Mouse (Mus musculus): ENCODE results near the gene Gnb1l. TPM values are rescaled to one million over a fixed set of nuclear protein-coding genes. Genes with fewer than 3 reads are reported as not detected.
A peak's percentile ranks its signal among the peaks of the same experiment; 100 is the strongest.

Gene Gnb1l
- polyA plus RNA-seq, 2 experiments from 2014 or later: 15.4 to 21.4 TPM

DNA sequence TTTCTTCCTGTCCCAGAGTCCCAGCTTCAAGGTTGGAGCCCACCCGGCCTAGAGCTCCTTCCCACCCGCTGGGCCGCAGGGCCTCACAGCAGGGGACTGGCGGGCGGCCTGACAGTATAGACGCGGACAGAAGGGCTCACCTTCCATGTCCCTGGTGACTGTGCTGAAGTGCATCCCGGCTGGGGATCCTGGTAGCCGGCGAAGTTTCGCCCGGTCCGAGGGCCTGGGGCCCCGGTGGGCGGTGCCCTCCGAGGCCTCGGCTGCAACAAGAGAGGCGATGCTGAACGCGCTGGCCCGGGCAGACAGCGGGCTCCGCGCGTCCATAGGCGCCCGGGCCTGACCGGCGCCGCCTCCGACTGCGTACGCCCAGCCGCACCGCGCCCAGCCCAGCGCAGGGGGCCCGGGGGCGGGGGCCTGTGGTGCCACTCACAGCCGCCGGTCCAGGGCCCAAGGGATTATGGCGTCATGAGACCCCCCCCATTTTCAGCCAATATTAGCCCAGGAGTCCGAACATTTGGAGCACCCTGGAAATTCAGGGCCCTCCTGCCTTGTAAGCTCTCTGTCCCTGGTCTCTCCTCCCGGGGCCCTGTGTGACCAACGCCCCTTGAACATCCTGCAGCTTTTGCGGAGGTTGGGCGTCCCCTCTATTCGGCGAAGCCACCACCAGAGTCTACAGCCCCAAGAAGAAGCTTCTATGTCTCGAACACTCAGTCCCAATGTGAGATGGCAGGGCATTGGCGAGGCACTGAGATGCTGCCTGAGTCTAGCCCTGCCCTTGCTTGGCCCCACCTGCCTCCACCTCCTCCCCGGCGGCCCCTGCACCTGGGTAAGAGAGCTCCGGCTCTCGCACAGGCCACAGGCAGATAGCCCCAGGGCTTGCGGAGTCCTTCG, 89.6 kb downstream of the Gnb1l start:
- no peak for ATAC-seq

DNA sequence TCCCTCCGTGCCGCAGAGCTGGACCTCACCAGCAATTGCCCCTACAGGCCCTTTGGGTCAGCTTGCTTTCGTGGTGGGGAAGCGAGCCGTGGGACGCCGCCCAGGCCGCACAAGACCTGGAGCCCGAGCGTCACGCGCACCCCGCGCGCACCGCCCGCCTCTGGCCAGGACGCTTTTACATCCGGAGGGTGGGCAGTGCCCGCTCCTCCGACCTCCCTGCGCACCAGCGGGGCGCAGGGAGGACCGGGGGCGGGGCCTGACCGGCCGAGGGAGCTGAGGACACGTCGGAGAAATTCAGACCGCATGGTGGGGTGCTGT, 90.2 kb downstream of the Gnb1l start:
- ATAC-seq: no peak

DNA sequence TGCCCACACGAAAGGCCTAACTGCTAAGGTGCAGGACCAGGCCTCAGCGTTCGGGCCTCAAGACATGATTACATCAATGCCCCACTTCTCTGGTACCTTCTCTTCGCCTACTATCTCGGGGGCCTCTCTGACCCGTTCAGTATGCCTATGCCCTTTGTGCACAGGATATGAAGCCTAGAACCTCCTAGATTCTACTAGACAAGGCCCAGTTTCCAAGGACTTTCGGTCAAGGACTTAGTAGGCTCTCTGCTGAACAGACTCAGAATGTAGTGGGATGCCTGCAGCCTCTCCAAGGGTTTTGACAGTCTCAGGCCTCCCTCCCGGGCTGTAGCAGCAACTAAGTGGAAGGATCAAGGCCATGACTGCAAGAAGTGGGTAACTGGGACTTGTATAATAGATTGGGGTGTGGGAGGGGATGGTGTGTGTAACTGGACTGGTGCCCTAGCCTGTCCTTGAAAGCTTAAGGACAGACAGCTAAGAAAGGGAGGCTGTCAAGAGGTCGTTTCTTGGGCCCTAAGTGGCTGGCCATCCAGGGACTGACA, 90.6 kb downstream of the Gnb1l start:
- no peak for ATAC-seq

DNA sequence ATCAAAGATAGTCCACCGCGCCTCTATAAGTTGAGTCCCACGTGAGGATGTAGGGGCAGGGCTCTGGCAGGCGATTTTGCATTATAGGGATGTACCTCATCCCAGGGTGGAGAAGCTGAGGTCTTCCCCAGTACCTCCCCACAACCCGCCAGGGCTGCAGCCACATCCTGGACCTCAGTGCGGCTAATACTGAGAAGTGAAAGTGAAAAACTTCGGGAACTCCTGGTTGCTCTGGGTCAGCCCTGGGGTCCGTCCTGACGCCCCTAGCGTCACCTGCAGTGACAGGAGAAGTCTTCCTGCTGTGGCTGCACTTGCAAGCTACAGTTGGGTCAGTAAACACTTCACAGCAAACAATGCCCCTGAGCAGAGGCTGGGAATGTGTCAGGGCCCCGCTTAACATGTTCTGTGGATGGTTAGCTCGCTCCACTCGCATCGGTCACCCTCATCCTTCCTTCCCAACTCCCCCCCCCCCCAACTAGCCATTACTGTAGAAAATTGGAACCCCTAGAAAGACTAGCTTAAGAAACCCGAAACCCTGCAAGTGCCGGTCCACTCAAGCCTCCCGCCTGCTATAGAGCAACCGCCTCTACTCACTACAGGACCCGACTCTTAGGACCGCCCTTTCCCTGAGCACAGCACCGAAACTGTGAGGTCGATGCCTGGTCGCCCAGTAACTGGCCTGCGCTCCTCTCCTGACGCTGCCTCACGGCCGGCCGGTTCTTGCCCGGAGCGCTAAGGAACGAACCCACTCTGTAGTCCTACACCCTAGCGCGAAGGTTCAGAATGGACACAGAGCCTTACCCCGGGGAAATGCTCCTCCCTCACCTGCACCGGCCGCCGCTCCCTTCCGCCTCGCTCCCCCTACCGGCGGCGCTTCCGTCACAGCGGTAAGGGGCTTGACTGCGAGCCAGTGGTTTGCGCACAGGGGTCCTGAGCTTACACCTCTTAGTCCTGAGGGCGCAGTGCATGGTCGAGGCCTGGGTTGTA, 91.6 kb downstream of the Gnb1l start, which contains the start of gene Tbx1:
Gene Tbx1 (minus strand): TSS at position 868 of the 987 bp plus-strand sequence.
- ATAC-seq: peak; percentile 80

DNA sequence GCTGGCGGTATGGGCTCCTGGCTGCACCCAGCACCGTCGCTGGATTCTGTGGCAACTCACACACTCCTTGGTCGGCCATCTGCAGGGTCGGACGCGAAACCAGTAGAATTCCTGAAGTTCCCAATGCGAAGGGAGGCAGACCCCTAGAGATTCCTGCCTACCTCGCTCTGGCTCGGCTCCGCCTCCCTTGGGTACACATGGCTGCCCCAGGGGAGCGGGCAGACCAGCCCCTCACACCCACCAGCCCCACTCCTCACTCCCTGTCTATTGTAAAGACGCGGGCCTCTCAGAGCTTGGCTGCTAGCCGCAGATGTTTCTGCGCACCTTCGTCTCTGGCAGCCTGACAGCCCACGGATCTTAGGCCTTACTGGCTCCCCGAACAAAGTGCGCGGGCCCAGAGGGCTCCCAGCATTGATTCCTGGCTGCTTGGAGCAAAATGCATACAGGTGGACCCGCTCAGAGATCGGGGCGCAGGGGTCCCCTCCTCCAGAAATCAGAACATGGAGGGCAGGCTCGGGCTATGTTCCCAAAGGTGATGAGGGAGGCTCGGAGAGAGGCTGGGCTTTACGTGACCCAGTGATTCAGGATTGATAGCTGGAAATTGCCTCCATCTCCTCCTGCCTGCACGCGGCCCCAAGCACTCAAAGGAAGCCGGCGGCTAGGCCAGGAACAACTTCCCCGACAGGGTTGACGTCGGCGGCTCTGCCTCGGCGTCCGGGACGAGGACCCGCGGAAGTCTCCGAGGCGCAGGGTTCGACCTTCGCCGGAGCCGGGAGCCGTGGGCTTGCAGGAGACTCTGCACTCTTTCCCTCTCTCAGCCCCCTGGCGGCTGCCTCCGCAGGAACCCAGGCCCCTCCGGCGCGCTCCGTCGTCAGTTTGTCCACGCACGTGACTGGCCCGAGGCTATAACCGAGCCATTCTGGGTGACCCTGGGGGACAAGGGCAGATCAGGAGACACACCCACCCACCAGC, 92.8 kb downstream of the Gnb1l start:
- no peak for ATAC-seq

DNA sequence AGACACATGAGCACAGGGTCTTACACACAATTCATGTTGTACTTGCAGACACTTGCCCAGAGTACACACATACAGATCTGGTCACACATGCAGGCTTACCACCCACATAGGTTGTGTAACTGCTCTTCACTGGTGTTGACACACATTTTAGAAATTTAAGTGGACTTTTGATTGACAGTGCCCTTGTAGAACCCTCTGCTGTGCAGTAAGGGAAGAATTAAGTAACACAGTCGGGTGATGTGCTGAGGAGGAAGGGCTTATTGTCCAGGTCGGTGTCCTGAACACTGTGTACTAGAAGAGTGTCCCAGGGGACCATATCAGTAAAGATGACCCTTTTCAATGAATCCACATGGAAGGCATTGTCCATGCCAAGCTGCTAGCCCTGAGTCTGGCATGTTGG, 95.4 kb downstream of the Gnb1l start:
- ATAC-seq: no peak

DNA sequence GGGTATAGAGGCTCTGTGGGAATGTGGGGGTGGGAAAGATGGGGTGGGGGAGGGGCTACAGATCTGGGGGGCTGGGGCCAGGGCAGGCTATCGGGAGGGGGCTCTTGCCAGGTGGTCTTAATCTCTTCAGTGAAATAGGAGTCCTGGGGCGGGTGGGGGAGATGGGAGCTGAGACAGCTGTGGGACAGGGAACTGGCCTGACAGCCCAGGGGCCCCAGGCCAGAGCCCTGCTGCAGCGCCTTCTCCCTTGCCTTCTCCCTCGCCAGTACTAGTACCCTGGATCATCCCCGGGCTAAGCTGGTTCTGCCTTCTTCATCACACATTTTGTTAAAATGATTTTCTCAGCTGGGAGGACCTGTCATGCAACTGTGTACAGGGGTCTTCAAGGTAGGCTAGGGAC, 97.7 kb downstream of the Gnb1l start:
- no peak for ATAC-seq

DNA sequence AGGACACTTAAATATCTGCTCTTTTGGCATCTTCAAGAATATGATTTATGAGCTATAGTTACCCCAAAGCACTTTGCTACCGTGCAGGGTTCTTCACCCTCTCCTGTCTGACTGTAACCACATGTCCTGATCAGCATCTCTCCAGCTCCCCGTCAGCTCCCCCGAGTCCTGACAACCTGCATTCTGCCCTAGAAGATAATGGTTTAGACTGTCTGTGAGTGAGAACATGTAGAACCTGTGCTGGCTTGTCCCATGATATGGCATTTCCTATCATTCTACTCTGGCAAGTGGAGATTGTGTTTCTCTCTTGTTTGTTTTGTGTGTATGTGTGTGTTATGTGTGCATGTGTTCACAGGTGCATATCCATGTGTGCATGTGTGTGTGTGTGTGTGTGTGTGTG, 99.5 kb downstream of the Gnb1l start:
- no peak for ATAC-seq

DNA sequence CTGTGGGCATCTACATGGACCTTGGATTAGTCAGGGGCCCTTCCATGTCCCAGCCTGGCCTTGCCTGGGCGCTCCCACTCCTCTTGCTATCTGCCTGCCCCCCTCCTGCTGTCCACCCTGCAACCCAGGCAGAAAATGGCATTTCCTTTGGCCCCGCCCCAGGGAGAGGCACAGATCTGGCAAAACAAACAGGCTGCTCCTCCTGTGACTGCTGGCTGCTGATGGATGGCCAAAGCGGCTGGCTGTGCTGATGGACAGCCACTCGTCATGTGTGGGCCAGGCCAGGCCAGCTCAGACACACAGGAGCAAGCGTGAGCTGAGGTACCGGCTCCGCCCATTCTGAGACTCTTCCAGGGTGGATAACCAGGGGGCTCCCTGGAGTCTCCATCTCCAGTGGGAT, 102.9 kb downstream of the Gnb1l start:
- no peak for ATAC-seq

DNA sequence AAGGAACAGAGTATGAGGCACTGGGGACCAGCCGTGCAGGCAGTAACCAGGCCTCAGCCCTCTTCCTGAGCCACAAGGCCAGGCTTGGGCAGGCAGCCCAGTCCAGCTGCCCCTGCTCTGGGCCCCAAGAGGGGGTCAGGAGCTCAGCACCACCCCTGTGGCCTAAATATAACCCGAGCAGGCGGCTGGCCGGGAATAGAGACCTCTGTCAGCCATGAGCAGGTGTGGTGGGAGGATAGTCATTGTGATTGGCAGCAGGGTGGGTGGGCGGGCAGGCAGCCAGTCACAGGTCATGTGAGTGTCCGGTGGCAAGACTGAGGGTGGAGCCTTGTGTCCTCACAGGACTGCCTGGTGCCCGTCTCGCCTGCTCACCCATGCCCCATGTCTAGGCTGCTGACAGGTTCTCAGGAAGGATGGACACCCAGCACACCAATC, 105.8 kb downstream of the Gnb1l start:
- no peak for ATAC-seq

DNA sequence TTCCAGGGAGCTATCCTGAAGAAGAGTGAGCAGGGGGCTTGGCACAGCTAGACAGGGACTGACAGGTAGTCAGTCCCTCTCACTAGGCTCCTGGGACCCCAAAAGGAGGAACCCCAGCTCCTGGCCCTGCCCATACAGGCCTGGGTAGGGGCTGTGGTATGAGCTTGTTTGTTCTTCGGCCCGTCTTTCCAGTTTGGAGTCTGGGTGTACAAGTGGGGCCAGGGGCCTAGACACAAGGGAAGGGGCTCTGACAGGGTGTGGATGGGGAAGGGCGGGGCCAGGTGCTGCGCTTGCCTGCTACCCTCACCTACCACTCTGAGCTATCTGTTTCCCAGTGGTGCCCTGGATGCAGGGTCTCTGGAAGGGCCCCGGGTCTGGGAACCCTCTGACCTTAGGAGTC, 107.2 kb downstream of the Gnb1l start:
- ATAC-seq: no peak

DNA sequence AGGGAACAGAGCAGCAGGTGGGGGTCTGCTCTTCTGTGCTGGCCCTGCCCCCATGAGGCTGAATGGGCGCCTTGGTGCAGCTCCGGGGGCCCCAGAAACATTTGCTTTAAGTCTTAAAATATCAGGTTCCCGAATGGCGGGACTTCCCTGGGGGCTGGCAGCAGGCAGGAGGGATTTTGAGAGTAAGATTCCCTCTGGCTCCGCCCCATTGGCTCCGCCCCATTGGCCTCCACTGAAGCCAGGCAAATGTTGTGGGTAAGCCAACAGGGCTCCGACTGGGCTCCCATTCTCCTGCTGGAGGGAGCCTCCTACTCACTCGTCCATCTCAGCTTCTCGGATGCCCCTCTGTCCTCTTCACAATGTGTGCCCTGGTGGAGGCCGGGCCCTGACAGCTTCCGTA, 109.7 kb downstream of the Gnb1l start:
- no peak for ATAC-seq

DNA sequence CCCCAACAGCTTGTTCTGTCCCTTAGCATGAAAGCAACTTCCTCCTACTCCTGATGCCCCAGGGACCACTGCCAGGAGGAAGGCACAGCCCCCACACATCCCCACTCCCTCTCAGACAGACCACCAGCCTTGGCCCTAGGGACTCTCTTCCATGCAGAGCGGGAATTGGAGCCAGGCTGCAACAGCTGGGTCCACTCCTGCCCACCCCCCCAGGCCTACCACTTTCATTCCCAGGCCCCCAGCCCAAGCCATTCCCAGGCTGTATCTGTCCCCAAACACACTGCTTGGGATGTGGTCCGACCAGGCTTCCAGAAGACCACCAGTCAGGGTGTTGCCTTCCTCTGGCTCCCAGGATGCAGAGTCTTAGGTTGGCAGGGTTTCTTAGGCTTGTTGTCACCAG, 110.6 kb downstream of the Gnb1l start:
- ATAC-seq: no peak

DNA sequence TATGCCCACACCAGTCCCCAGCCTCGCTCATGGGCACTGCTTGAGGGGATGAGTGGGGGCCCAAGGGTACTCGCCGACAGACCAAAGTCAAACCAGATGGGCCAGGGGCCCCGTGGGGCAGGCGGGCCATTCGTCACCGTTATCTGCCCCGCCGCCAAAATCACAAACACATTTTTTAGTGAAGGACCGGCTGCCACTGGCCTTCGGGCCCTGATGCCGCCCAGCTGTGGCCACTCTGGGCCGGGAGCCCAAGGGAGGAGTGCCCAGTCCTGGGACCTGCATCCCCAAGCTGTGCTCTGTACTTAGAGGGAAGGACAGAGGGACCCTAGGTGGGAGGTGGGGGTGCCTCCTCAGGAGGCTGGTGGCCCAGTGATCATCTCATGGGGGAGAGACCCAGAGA, 113.2 kb downstream of the Gnb1l start:
- ATAC-seq: no peak

DNA sequence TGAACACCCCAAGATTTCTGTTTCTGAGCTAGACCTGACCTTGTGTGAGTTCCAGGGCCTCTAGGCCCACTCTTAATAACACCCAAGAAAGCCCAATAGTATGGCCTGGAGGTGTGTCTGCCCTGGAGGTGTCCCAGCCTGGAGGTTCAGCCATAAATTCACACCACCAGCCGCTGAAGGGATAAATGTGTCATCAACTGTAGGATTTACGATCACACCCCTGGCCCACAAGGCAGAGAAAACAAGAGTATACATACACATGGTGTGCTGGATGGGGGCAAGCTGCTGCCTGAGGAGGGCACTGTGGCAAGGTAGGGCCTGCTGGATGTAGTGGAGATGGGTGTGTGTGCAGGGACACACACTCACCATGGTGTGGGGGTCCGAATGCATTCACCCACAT, 114.8 kb downstream of the Gnb1l start:
- ATAC-seq: no peak

Other genes starting within 250 kb of the Gnb1l start
- gene Ranbp1, start 250.0 kb upstream of the Gnb1l start, polyA plus RNA-seq (2017; shearing (Covaris generic)): 100 to 1,000 TPM; 122 to 138 TPM
- gene Gm49776, start 240.4 kb upstream of the Gnb1l start, polyA plus RNA-seq (2017; shearing (Covaris generic)): not detected
- 10 to 100 TPM; 21.1 to 25.9 TPM for gene Dgcr8, start 209.5 kb upstream of the Gnb1l start, polyA plus RNA-seq (2017; shearing (Covaris generic))
- gene Tango2, start 150.6 kb upstream of the Gnb1l start, polyA plus RNA-seq (2017; shearing (Covaris generic)): 10 to 100 TPM; 71.4 to 94.5 TPM
- under 1 TPM in 1 of 2 experiments, not detected in 1; 0.91 TPM for gene Arvcf, start 150.5 kb upstream of the Gnb1l start, polyA plus RNA-seq (2017; shearing (Covaris generic))
- 10 to 100 TPM; 21.7 to 26.7 TPM for gene Txnrd2, start 72.3 kb upstream of the Gnb1l start, polyA plus RNA-seq (2017; shearing (Covaris generic))
- gene Comt, start 71.9 kb upstream of the Gnb1l start, polyA plus RNA-seq (2017; shearing (Covaris generic)): 10 to 100 TPM; 62.0 to 65.2 TPM
- 1 to 10 TPM in 1 of 2 experiments, under 1 TPM in 1; 0.67 to 1.9 TPM for gene Rtl10, start 188 bp downstream of the Gnb1l start, polyA plus RNA-seq (2017; shearing (Covaris generic))
- not detected for gene Tbx1, start 92.0 kb downstream of the Gnb1l start, polyA plus RNA-seq (2017; shearing (Covaris generic))
- not detected for gene Gp1bb, start 123.7 kb downstream of the Gnb1l start, polyA plus RNA-seq (2017; shearing (Covaris generic))
- not detected for gene Gm49601, start 127.7 kb downstream of the Gnb1l start, polyA plus RNA-seq (2017; shearing (Covaris generic))
- gene Sept5, start 131.2 kb downstream of the Gnb1l start, polyA plus RNA-seq (2017; shearing (Covaris generic)): 1 to 10 TPM in 1 of 2 experiments, under 1 TPM in 1; 0.36 to 1.5 TPM

Data from CD4-positive, CD25-positive, alpha-beta regulatory T cell, adult 4 months (primary cell).